Mouse (Mus musculus) embryo, embryonic 10.5 days (tissue): ENCODE data around the gene Pdgfa.
A peak's percentile ranks its signal among the peaks of the same experiment; 100 is the strongest.

ENCODE experiments used
- DNase-seq: peaks from one replicate; pipeline ENCODE4 v3.0.0-alpha.2; 2015; ENCODE audit warnings: low spot score

Gene Pdgfa

DNA sequence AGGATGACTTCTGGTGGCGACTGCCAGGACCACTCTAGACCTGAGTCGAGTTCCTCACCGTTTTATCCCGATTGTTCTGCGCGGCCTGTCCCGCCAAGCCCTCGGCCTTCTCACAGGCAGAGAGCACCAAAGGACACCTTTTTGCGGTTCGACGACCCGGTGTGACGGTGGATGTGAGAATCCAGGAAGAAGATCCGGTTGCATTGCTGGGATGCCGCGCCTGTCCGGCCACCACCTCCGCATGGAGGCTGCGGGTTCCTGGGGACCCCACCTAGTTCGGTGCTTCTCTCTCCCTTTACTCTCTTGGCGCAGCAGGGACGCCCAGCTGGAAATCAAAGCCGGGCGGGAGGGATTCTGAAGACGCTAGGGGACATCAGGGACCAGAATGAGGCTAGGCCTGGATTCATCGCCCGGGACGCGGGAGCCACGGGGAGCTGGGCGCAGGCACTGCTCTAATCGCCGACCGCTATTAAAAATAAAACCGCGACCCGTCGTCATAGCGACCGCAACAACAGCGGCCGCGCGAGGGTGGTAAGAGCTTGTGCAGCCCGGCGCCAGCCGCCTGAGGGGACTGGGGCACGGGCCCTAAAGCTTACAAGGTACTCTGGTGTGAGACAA, at the start of gene Pdgfa:
TSS of gene Pdgfa (minus strand) at position 200 of the 618 bp plus-strand sequence.
- DNase-seq, result peak; percentile 87

GRCm38 (mm10) chr5:139046636-139047035, 49.5 kb upstream of the Pdgfa start:
- no peak for DNase-seq

DNA sequence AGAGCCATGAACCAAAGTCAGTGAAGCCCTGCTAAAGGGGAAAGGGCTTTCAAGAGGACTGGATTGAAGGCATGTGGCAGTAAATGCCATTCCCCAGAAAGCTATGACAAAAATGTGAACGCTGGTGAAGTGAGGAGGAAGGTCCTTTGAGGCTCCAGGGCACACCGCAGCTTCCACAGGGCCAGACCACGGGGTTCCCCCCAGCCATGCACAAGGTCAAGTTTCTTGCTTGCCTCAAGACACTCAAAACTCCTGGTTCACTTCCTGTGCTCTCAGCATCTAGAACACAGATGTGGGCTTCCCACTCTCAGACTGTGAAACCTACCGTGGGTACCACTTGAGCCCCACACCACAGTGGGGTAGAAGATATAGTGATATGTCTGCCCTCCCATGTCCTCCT, 46.4 kb upstream of the Pdgfa start:
- no peak for DNase-seq

- DNase-seq, result no peak
Observed at GRCm38 (mm10) chr5:139042299-139042698, 45.1 kb upstream of the Pdgfa start.

DNA sequence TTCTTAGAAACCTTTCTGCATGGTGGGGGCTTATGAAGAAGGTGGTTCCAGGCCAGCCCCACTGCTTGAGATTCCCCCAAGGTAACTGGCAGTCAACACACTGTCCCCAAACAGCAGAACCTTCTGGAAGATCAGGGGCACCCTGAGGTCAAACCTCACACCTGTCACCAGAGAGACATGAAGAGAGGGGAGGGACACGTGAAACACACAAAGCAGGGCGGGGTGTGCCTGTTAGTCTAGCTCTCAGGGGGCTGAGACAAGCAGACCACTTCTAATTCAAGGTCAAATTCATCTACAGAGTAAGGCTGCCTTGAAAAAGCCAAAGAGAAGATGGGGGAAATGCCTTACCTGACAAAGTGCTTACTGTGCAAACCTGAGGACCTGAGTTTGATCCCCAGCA, 38.0 kb upstream of the Pdgfa start:
- DNase-seq, result no peak

DNA sequence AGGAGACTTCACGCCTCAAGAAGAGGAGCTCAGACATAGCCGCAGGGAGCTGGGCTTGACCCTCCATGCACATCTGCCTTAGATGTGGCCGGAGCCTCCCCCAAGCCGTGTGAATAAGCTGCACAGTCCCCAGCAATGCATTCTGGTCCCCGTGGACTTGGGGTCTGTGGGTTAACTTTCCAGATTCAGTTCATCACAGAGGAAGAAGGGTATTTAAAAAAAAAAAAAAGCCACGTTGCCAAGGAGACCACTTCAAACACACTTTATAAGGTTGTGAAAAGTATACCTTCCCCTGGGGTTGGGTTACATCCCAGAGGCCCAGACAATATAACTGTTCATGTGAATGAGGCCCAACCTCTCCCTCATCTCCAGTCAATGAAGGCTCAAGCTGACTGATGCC, 37.6 kb upstream of the Pdgfa start:
- peak; percentile 40 for DNase-seq

DNA sequence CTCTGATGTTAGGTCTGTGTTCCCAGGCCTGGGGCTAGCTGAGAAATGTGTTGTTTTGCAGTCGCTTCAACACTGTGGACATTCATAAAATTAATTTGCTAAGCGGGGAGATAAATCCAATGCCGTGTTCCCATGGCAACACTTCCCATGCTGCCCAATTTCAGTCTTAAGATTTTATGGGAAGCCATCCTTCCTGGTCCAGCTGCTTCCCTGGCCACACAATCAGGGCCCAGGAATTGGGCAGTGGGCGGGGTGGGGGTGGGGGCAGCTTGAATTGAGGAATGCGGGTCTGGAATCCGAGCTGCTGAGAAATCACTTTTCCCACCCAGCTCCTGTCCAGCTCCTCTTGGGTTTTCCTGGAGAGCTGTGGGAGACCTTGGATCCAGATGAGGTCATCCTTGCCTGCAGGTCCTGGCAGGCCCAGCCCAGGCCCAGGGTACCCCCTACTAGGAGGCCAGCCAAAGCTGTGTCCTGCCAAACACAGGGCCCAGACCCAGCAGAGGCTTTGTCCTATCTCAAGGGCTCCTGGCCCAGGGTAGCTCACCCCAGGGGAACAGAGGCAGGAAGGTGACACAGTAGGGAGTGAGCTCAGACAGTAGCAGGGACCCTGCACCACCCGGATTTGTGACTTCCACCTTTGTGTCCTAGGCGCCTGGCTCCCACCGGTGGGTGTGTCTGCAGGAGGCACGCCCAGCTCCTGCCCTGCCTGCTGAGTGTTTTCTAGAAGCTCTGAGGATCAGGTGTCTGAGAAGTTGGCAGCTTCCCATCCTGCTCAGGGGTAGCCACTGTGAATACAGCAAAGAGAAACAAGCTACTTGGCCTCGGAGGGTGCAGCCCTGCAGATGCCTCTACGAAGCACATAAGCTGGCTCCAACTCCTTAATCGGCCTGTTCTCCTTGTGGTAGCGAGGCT, 36.5 kb upstream of the Pdgfa start:
- peak; percentile 21 for DNase-seq

GRCm38 (mm10) chr5:139027603-139028002, 30.4 kb upstream of the Pdgfa start:
- peak; percentile 33 for DNase-seq

- DNase-seq, result no peak
Observed at GRCm38 (mm10) chr5:139024351-139025105, 27.4 kb upstream of the Pdgfa start.

GRCm38 (mm10) chr5:139020595-139020994, 23.4 kb upstream of the Pdgfa start:
- no peak for DNase-seq

GRCm38 (mm10) chr5:139017371-139018124, 20.4 kb upstream of the Pdgfa start:
- no peak for DNase-seq

DNA sequence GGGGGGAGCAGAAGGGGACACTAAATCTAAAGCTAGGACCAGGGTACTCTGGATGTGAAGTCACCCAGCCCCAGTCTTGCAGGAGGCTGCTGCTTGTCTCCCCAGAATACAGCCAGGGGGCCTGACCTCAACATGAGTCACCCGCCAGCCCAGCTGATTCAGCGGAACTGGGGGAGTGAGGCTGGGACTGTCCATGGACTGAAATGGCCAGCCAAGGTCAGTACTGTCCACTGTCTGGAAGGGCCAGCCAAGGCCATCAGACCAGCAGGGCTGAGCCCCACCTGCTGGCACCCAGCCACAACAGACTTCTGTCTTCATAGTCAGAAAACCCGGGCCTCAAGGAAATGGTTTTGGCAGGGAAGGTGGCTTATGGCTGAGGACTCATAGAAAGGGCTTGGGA, 17.9 kb upstream of the Pdgfa start:
- DNase-seq, result no peak

- DNase-seq, result no peak
Observed at GRCm38 (mm10) chr5:139010649-139011048, 13.5 kb upstream of the Pdgfa start.

DNA sequence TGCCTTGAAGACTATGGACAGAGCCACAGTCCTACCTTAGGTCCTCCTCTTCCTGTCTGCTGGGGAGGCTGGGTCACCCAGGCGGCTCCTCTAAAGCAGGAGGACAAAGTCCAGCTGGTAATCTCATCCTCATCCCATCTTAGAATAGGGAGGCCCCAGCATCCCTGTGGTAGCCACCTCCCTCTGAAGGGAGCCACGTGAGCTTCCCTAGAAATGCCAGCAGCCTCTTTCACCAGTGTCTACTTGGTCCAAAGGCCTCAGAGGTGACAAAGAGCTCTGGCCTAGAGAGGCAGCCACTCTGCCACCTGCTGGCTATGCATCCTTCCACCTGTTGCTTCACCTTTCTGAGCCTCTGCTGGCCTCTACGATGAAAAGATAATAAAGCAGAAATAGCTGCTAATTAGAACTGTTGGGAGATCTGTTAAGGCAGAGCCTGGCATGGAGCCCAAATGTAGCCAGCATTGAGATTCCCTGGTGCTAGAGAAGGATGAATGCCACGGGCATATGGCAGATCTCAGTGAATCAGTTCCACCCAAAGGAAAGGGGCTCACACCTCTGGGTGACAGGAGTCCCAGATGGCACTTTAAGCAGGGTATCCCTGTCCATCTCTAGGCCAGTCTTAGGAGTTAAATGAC, 10.1 kb upstream of the Pdgfa start:
- no peak for DNase-seq

DNA sequence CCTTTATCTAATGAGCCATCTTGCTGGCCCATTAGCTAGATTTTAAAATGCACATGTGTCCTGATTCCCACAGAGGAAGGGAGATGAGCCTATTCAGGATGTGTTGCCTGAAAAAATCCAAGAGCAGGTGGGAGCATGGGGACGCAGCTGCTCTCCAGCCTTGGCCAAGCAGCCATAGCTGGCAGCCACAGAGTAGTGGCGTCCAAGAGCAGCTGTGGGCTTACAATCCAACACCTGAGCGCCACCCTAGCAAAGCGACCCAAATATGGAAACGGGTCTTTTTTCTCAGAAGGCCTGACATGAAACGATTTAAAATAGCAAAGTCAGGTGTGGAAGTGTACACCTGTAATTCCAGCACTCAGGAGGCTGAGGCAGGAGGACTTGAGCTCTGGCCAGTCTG, 7.4 kb upstream of the Pdgfa start:
- no peak for DNase-seq

- no peak for DNase-seq
Observed at GRCm38 (mm10) chr5:138999716-139000115, 2.5 kb upstream of the Pdgfa start.

- peak; percentile 40 for DNase-seq
Observed at GRCm38 (mm10) chr5:138997936-138998580, 888 bp upstream of the Pdgfa start.

DNA sequence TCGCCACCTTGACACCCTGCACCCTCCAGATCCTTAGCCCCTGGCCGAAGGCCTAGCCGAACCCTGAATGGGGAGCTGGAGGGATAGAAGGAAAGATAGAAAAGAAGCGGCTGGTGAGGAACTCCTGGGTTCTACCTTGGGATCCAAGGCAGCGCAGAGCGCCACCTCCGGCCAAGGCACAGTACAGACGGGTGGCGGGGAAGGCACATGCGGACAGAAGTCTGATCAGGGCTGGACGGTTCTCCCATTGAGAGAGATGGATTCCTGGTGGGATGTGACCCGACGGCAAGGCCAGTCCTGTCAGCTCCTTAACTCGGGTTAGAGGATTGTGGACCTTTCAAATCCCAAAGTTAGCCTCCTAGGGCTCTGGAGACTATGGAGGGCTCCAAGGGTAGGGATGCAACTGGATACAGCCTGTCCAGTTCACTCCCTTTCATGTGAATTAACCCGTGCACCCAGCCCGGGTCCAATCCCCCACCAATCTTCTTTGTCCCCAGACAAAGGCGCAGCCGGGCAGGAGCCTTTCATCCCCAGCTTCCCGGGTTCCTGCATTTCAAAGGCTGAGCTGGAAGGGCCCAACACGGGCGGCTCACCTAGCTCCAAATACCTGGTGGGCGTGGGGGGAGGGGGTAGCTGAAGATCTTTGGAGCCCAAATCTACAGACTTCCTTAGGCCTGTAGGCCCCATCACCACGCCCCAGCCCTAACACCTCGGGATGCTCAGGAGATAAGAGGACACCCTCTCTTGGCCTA, 672 bp downstream of the Pdgfa start:
- DNase-seq, result peak; percentile 73

GRCm38 (mm10) chr5:138995721-138996311, 1.4 kb downstream of the Pdgfa start:
- peak; percentile 78 for DNase-seq
